Mouse (Mus musculus): Measurements from ENCODE around the gene Kif3a. TPM values are rescaled to one million over a fixed set of nuclear protein-coding genes. Genes with fewer than 3 reads are reported as not detected.

Gene Kif3a
- polyA plus RNA-seq, 1 experiment = 93.2 TPM

GRCm38 (mm10) chr11:53530001-53530400 is 37.2 kb upstream of the Kif3a start:
- no peaks in the 10 kb centered on the region for H3K27me3 ChIP-seq (ENCODE audit: control insufficient read depth, insufficient read depth, low read length)
- peaks cover 64% of the 10 kb centered on the region for H3K4me1 ChIP-seq (ENCODE audit: control insufficient read depth, insufficient read depth, low read length)
- H3K4me3 ChIP-seq (replicated peaks; ENCODE audit: insufficient read depth, low read depth, low read length) = peak overlapping the region; percentile 5
- peak overlapping the region; percentile 90 for H3K27ac ChIP-seq (ENCODE audit: insufficient read depth, low read length)
- peak in 1 of 2 experiments; percentile 54 for DNase-seq
- no peak for TF ChIP-seq POLR2A (IDR thresholded peaks at IDR 0.05; ENCODE audit: borderline replicate concordance, insufficient read depth, low read length)
- TF ChIP-seq CTCF (IDR thresholded peaks at IDR 0.05; ENCODE audit: borderline replicate concordance, insufficient read depth, low read depth, low read length) = no peak
- 35% methylated on average over 9 of the region's 9 CpGs for WGBS

- Histone ChIP-seq H3K4me3 (replicated peaks; ENCODE audit: insufficient read depth, low read depth, low read length) (no peak overlapping the region), H3K4me1 (ENCODE audit: control insufficient read depth, insufficient read depth, low read length) (peaks cover 47% of the 10 kb centered on the region), H3K27me3 (ENCODE audit: control insufficient read depth, insufficient read depth, low read length) (no peaks in the 10 kb centered on the region), H3K27ac (ENCODE audit: insufficient read depth, low read length) (peak overlapping the region; percentile 56)
- peak in 1 of 2 experiments; percentile 36 for DNase-seq
- TF ChIP-seq POLR2A (IDR thresholded peaks at IDR 0.05; ENCODE audit: borderline replicate concordance, insufficient read depth, low read length) (no peak), CTCF (IDR thresholded peaks at IDR 0.05; ENCODE audit: borderline replicate concordance, insufficient read depth, low read depth, low read length) (no peak)
- WGBS = 71% methylated on average over 10 of the region's 10 CpGs
Observed at GRCm38 (mm10) chr11:53531578-53532230, 35.5 kb upstream of the Kif3a start.

GRCm38 (mm10) chr11:53532231-53532620 is 35.0 kb upstream of the Kif3a start:
- TF ChIP-seq POLR2A (IDR thresholded peaks at IDR 0.05; ENCODE audit: borderline replicate concordance, insufficient read depth, low read length) (no peak), CTCF (IDR thresholded peaks at IDR 0.05; ENCODE audit: borderline replicate concordance, insufficient read depth, low read depth, low read length) (no peak)
- no peaks in the 10 kb centered on the region for H3K27me3 ChIP-seq (ENCODE audit: control insufficient read depth, insufficient read depth, low read length)
- 72% methylated on average over 1 of the region's 1 CpGs for WGBS
- no peak for DNase-seq
- peaks cover 43% of the 10 kb centered on the region for H3K4me1 ChIP-seq (ENCODE audit: control insufficient read depth, insufficient read depth, low read length)
- no peak overlapping the region for H3K27ac ChIP-seq (ENCODE audit: insufficient read depth, low read length)
- H3K4me3 ChIP-seq (replicated peaks; ENCODE audit: insufficient read depth, low read depth, low read length) = no peak overlapping the region

- no peak overlapping the region for H3K4me3 ChIP-seq (replicated peaks; ENCODE audit: insufficient read depth, low read depth, low read length)
- TF ChIP-seq POLR2A (IDR thresholded peaks at IDR 0.05; ENCODE audit: borderline replicate concordance, insufficient read depth, low read length) = no peak
- no peak for TF ChIP-seq CTCF (IDR thresholded peaks at IDR 0.05; ENCODE audit: borderline replicate concordance, insufficient read depth, low read depth, low read length)
- peak; percentile 71 to 79 for DNase-seq
- peak overlapping the region; percentile 17 for H3K27ac ChIP-seq (ENCODE audit: insufficient read depth, low read length)
- 3% methylated on average over 15 of the region's 15 CpGs for WGBS
- H3K4me1 ChIP-seq (ENCODE audit: control insufficient read depth, insufficient read depth, low read length) = peaks cover 14% of the 10 kb centered on the region
- no peaks in the 10 kb centered on the region for H3K27me3 ChIP-seq (ENCODE audit: control insufficient read depth, insufficient read depth, low read length)
Observed at GRCm38 (mm10) chr11:53539002-53539491, 28.1 kb upstream of the Kif3a start.

- Histone ChIP-seq H3K27ac (ENCODE audit: insufficient read depth, low read length) (no peak overlapping the region), H3K4me3 (replicated peaks; ENCODE audit: insufficient read depth, low read depth, low read length) (no peak overlapping the region), H3K27me3 (ENCODE audit: control insufficient read depth, insufficient read depth, low read length) (no peaks in the 10 kb centered on the region), H3K4me1 (ENCODE audit: control insufficient read depth, insufficient read depth, low read length) (peaks cover 17% of the 10 kb centered on the region)
- TF ChIP-seq CTCF (IDR thresholded peaks at IDR 0.05; ENCODE audit: borderline replicate concordance, insufficient read depth, low read depth, low read length) = no peak
- TF ChIP-seq POLR2A (IDR thresholded peaks at IDR 0.05; ENCODE audit: borderline replicate concordance, insufficient read depth, low read length) = no peak
- DNase-seq = peak in 1 of 2 experiments; percentile 24
- 80% methylated on average over 3 of the region's 3 CpGs for WGBS
Observed at GRCm38 (mm10) chr11:53540394-53540793, 26.8 kb upstream of the Kif3a start.

GRCm38 (mm10) chr11:53541222-53541621 is 26.0 kb upstream of the Kif3a start:
- Histone ChIP-seq H3K27me3 (ENCODE audit: control insufficient read depth, insufficient read depth, low read length) (no peaks in the 10 kb centered on the region), H3K27ac (ENCODE audit: insufficient read depth, low read length) (0 out of 2 replicates have a peak overlapping the region, but pooled peaks have one; percentile 45), H3K4me3 (replicated peaks; ENCODE audit: insufficient read depth, low read depth, low read length) (no peak overlapping the region), H3K4me1 (ENCODE audit: control insufficient read depth, insufficient read depth, low read length) (peaks cover 22% of the 10 kb centered on the region)
- TF ChIP-seq POLR2A (IDR thresholded peaks at IDR 0.05; ENCODE audit: borderline replicate concordance, insufficient read depth, low read length) (no peak), CTCF (IDR thresholded peaks at IDR 0.05; ENCODE audit: borderline replicate concordance, insufficient read depth, low read depth, low read length) (peak; percentile 56; the same call in 1 of the 2 replicates)
- peak; percentile 55 to 57 for DNase-seq
- 51% methylated on average over 11 of the region's 11 CpGs for WGBS

- no peak for DNase-seq
- Histone ChIP-seq H3K4me3 (replicated peaks; ENCODE audit: insufficient read depth, low read depth, low read length) (no peak overlapping the region), H3K27ac (ENCODE audit: insufficient read depth, low read length) (no peak overlapping the region), H3K4me1 (ENCODE audit: control insufficient read depth, insufficient read depth, low read length) (peaks cover 26% of the 10 kb centered on the region), H3K27me3 (ENCODE audit: control insufficient read depth, insufficient read depth, low read length) (no peaks in the 10 kb centered on the region)
- TF ChIP-seq POLR2A (IDR thresholded peaks at IDR 0.05; ENCODE audit: borderline replicate concordance, insufficient read depth, low read length) (no peak), CTCF (IDR thresholded peaks at IDR 0.05; ENCODE audit: borderline replicate concordance, insufficient read depth, low read depth, low read length) (no peak)
- WGBS = 61% methylated on average over 7 of the region's 7 CpGs
Observed at GRCm38 (mm10) chr11:53543021-53543420, 24.2 kb upstream of the Kif3a start.

- DNase-seq = peak; percentile 60 to 61
- 15% methylated on average over 6 of the region's 6 CpGs for WGBS
- H3K27ac ChIP-seq (ENCODE audit: insufficient read depth, low read length) = no peak overlapping the region
- H3K4me3 ChIP-seq (replicated peaks; ENCODE audit: insufficient read depth, low read depth, low read length) = no peak overlapping the region
- no peaks in the 10 kb centered on the region for H3K27me3 ChIP-seq (ENCODE audit: control insufficient read depth, insufficient read depth, low read length)
- H3K4me1 ChIP-seq (ENCODE audit: control insufficient read depth, insufficient read depth, low read length) = peaks cover 11% of the 10 kb centered on the region
- TF ChIP-seq CTCF (IDR thresholded peaks at IDR 0.05; ENCODE audit: borderline replicate concordance, insufficient read depth, low read depth, low read length) = no peak
- TF ChIP-seq POLR2A (IDR thresholded peaks at IDR 0.05; ENCODE audit: borderline replicate concordance, insufficient read depth, low read length) = no peak
Observed at GRCm38 (mm10) chr11:53546271-53546670, 20.9 kb upstream of the Kif3a start.

Measured in cerebellum, adult 2 months (tissue).